Mouse (Mus musculus) neural tube, embryonic 14.5 days (tissue): Measurements from ENCODE around the gene Hps1. TPM values are rescaled to one million over a fixed set of nuclear protein-coding genes. Genes with fewer than 3 reads are reported as not detected.

ENCODE experiments used
- ATAC-seq: fragments of 200-750 bp; cut with Nextera tagmentation; 2 replicates; pipeline ENCODE4 v1.8.0; 2017; ENCODE audit warnings: low read depth, mild to moderate bottlenecking, moderate TSS enrichment, moderate library complexity
- H3K27ac ChIP-seq: fragments of 300-500 bp; sonication (generic); 2 replicates; pipeline ENCODE4 v1.5.1; 2014; ENCODE audit warnings: low read depth, mild to moderate bottlenecking, control low read depth, low read length, moderate library complexity, mixed read lengths
- H3K27me3 ChIP-seq: fragments of 300-500 bp; sonication (generic); 2 replicates; pipeline ENCODE4 v1.6.1; 2014; ENCODE audit warnings: low read length; ENCODE audit not compliant: control insufficient read depth, insufficient read depth
- H3K36me3 ChIP-seq: fragments of 300-500 bp; sonication (generic); 2 replicates; pipeline ENCODE4 v1.6.1; 2014; ENCODE audit warnings: low read length, mixed read lengths; ENCODE audit not compliant: control insufficient read depth, insufficient read depth
- H3K4me1 ChIP-seq: fragments of 300-500 bp; sonication (generic); 2 replicates; pipeline ENCODE4 v1.6.1; 2014; ENCODE audit warnings: low read length; ENCODE audit not compliant: control insufficient read depth, insufficient read depth
- H3K4me2 ChIP-seq: fragments of 300-500 bp; sonication (generic); 2 replicates; pipeline ENCODE4 v1.6.1; 2014; ENCODE audit warnings: mild to moderate bottlenecking, low read depth, low read length, control low read depth
- H3K4me3 ChIP-seq: fragments of 300-500 bp; sonication (generic); 2 replicates; pipeline ENCODE4 v1.5.1; 2014; ENCODE audit warnings: low read depth, low read length, control low read depth, mixed read lengths
- H3K9ac ChIP-seq: fragments of 300-500 bp; sonication (generic); replicated peaks from 2 replicates; pipeline ENCODE4 v1.6.1; 2014; ENCODE audit warnings: low read depth, mild to moderate bottlenecking, control low read depth, low read length, mixed read lengths
- H3K9me3 ChIP-seq: fragments of 300-500 bp; sonication (generic); 2 replicates; pipeline ENCODE4 v1.6.1; 2016; ENCODE audit warnings: low read length; ENCODE audit not compliant: control insufficient read depth
- WGBS: fragments of 180-500 bp; shearing (Covaris S2); extraction: QIAGEN DNeasy Blood & Tissue Kit; methylation state at CpG from one replicate; pipeline ENCODE4 v1.1.7; 2014; 5-methylcytosine and 5-hydroxymethylcytosine counted together
- polyA plus RNA-seq: library from polyadenylated mRNA; unstranded; fragments of >200 nt; fragmentation: Nextera tagmentation; extraction: Ambion mirVana; gene quantifications from 2 replicates; pipeline ENCODE4 v1.2.1, GENCODE M21; 2014

Hps1 gene
- polyA plus RNA-seq, 1 experiment from 2014 or later, result 10.3 TPM

GRCm38 (mm10) chr19:42746702-42747101 is 33.1 kb downstream of the Hps1 start:
- no peak for ATAC-seq
- Histone ChIP-seq H3K4me1 (no peaks in the 10 kb centered on the region), H3K36me3 (no peaks in the 10 kb centered on the region), H3K4me3 (no peak overlapping the region), H3K9ac (no peak overlapping the region), H3K27me3 (no peaks in the 10 kb centered on the region), H3K4me2 (no peak overlapping the region), H3K27ac (no peak overlapping the region), H3K9me3 (no peaks in the 10 kb centered on the region)
- WGBS, result 92% methylated on average over 8 of the region's 8 CpGs

DNA sequence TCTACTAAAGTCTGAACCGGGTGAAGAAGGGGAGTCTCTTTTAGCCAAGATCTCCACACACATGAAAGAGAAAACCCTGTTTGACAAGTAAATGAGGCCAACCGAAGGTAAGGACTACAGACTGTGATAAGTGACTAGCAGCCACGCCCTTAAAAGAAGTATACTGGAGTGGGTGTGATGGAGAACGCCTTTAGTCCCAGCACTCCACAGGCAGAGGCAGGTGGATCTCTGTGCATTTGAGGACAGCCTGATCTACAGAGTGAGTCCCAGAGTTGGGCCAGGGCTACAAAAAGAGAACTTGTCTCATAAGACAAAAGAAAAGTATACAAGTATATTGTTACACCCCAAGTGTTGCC is 33.9 kb downstream of the Hps1 start:
- H3K36me3 ChIP-seq, result no peaks in the 10 kb centered on the region
- ATAC-seq, result no peak
- no peak overlapping the region for H3K27ac ChIP-seq
- H3K4me1 ChIP-seq, result no peaks in the 10 kb centered on the region
- no peak overlapping the region for H3K9ac ChIP-seq
- H3K9me3 ChIP-seq, result no peaks in the 10 kb centered on the region
- H3K4me2 ChIP-seq, result no peak overlapping the region
- 85% methylated on average over 4 of the region's 4 CpGs for WGBS
- H3K27me3 ChIP-seq, result no peaks in the 10 kb centered on the region
- no peak overlapping the region for H3K4me3 ChIP-seq

DNA sequence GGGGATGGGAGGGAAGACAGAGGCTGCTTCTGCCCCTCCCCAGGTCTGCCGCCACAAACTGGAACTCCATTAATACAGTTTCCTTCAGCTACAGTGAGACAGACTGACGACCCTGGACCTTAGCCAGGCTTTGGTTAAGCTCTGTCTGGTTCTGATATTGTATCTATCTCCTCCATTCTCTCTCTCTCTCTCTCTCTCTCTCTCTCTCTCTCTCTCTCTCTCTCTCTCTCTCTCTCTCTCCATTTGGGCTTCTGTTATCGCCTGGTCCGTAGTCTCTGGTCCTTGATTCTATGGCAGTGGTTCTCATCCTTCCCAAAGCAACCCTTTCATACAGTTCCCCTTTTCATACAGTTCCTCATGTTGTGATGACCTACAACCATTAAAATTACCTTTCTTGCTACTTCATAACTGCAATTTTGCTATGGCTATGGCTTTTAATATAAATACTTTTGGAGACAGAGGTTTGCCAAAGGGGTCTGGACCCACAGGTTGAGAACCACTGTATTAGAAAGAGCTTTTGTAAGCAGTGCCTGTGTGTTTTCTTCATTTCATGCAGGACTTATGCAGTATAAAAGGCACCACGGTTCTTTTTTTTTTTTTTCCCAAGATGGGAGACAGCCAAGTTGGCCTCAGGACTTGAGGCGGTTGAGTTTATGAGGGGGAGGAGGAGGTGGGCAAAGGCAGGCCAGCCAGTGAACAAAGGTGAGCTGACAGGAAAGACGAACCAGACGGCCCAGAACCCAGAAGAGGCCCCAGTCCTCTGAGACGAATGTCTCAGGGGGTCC is 34.5 kb downstream of the Hps1 start:
- Histone ChIP-seq H3K27me3 (no peaks in the 10 kb centered on the region), H3K4me1 (no peaks in the 10 kb centered on the region), H3K4me3 (no peak overlapping the region), H3K4me2 (no peak overlapping the region), H3K9ac (no peak overlapping the region), H3K9me3 (no peaks in the 10 kb centered on the region), H3K36me3 (no peaks in the 10 kb centered on the region), H3K27ac (no peak overlapping the region)
- WGBS, result 61% methylated on average over 9 of the region's 9 CpGs
- ATAC-seq, result no peak

GRCm38 (mm10) chr19:42744162-42744586 is 35.6 kb downstream of the Hps1 start:
- no peaks in the 10 kb centered on the region for H3K9me3 ChIP-seq
- no peak overlapping the region for H3K27ac ChIP-seq
- peak; percentile 83; the same call in 1 of the 2 replicates for ATAC-seq
- no peaks in the 10 kb centered on the region for H3K4me1 ChIP-seq
- no peaks in the 10 kb centered on the region for H3K27me3 ChIP-seq
- H3K9ac ChIP-seq, result no peak overlapping the region
- WGBS, result 27% methylated on average over 4 of the region's 4 CpGs
- H3K4me3 ChIP-seq, result no peak overlapping the region
- H3K36me3 ChIP-seq, result no peaks in the 10 kb centered on the region
- H3K4me2 ChIP-seq, result no peak overlapping the region

DNA sequence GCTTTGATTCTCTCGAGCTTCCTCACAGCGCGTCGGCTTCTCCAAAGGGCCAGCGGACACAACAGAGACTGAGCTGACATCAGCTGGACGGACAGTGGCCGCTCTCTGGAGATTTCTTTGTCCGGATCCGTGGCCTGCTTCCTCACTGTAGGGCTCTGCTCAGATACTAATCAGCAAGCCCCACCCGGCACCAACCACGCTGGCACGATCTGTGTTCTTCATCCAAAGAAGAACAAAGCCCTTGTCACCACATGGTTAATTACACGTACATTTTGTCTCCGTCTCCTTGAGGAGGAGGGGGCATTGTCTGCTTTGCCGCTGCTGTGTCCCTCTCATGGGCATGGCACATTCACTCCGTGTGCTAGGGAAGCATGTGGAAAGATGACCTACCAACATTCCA is 36.5 kb downstream of the Hps1 start:
- no peaks in the 10 kb centered on the region for H3K9me3 ChIP-seq
- no peak overlapping the region for H3K27ac ChIP-seq
- 29% methylated on average over 16 of the region's 16 CpGs for WGBS
- no peaks in the 10 kb centered on the region for H3K27me3 ChIP-seq
- H3K36me3 ChIP-seq, result no peaks in the 10 kb centered on the region
- no peak for ATAC-seq
- H3K9ac ChIP-seq, result no peak overlapping the region
- H3K4me2 ChIP-seq, result no peak overlapping the region
- H3K4me3 ChIP-seq, result no peak overlapping the region
- H3K4me1 ChIP-seq, result no peaks in the 10 kb centered on the region

DNA sequence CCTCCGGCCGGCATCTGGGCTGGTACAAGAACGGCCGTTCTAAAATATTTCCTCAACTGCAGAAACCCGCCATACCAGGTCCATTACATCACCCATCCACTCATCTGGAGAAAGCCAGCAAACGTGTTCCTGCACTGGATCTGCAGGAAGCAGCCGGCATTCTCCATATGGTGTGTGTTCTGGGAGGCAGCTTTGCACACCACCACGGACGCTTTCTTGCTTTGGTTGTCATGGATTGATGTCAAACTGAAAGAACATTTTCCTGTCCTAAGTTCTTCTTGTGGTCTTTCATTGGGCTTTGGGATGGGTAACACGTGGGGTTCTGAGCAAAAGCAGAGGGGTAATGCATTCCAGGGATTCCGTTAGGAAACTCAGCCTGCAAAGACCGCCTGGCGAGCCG is 37.9 kb downstream of the Hps1 start:
- Histone ChIP-seq H3K4me3 (no peak overlapping the region), H3K27ac (no peak overlapping the region), H3K36me3 (no peaks in the 10 kb centered on the region), H3K9me3 (no peaks in the 10 kb centered on the region), H3K4me1 (no peaks in the 10 kb centered on the region), H3K27me3 (no peaks in the 10 kb centered on the region), H3K9ac (no peak overlapping the region), H3K4me2 (no peak overlapping the region)
- no peak for ATAC-seq
- 80% methylated on average over 14 of the region's 14 CpGs for WGBS

GRCm38 (mm10) chr19:42740163-42740899 is 39.4 kb downstream of the Hps1 start:
- no peak overlapping the region for H3K4me2 ChIP-seq
- H3K4me1 ChIP-seq, result no peaks in the 10 kb centered on the region
- H3K36me3 ChIP-seq, result no peaks in the 10 kb centered on the region
- H3K9ac ChIP-seq, result no peak overlapping the region
- H3K4me3 ChIP-seq, result no peak overlapping the region
- 71% methylated on average over 8 of the region's 8 CpGs for WGBS
- ATAC-seq, result no peak
- H3K9me3 ChIP-seq, result no peaks in the 10 kb centered on the region
- no peak overlapping the region for H3K27ac ChIP-seq
- H3K27me3 ChIP-seq, result no peaks in the 10 kb centered on the region

DNA sequence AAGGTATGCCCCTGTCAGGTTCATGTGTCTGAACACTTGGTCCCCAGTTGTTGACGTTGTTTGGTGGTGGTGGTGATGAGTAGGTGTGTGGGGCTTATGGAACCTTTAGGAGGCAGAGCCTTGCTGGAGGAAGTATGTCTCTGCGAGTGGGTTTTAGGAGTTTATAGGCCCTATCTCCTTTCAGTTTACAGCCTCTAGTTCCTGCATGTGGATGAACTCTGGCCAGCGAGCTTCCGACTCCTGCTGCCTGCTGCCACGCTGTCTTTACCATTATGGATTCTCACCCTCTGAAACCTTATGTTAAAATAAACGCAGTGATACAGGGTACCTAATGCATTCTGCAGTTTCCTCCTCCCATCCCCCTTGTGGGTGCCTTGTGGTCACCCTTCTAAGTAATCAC is 40.0 kb downstream of the Hps1 start:
- WGBS, result 51% methylated on average over 6 of the region's 6 CpGs

DNA sequence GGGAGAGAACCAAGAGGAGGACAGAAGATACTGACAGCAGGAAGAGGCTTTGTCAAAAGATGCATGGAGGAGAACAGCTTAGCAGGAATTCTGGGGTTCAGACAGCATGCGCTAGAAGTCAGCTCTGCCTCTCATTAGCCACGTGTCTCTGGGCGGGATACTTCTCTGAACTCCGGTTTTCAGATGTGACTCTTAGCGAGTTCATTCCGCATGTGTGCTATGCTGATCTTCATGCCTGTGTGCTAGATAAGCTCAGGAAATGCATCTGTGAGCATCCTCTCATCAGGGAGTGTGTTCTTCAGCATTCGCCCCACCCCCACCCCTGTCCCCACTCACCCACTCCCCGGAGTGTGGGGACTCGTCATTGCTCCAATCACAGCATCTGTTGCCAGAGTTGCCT is 42.0 kb downstream of the Hps1 start:
- Histone ChIP-seq H3K9me3 (no peaks in the 10 kb centered on the region), H3K9ac (no peak overlapping the region), H3K27me3 (no peaks in the 10 kb centered on the region), H3K4me1 (no peaks in the 10 kb centered on the region), H3K4me3 (no peak overlapping the region), H3K36me3 (no peaks in the 10 kb centered on the region), H3K27ac (no peak overlapping the region), H3K4me2 (no peak overlapping the region)
- WGBS, result 75% methylated on average over 9 of the region's 9 CpGs
- ATAC-seq, result no peak

More for the DNA sequence above, 40.0 kb downstream of the Hps1 start:
- no peak for ATAC-seq
- Histone ChIP-seq H3K27me3 (no peaks in the 10 kb centered on the region), H3K27ac (no peak overlapping the region), H3K9ac (no peak overlapping the region), H3K9me3 (no peaks in the 10 kb centered on the region), H3K36me3 (no peaks in the 10 kb centered on the region), H3K4me1 (no peaks in the 10 kb centered on the region), H3K4me2 (no peak overlapping the region), H3K4me3 (no peak overlapping the region)
